Comparison of ENCODE assay signal across 8 mouse cellular contexts in the genomic region with DNA sequence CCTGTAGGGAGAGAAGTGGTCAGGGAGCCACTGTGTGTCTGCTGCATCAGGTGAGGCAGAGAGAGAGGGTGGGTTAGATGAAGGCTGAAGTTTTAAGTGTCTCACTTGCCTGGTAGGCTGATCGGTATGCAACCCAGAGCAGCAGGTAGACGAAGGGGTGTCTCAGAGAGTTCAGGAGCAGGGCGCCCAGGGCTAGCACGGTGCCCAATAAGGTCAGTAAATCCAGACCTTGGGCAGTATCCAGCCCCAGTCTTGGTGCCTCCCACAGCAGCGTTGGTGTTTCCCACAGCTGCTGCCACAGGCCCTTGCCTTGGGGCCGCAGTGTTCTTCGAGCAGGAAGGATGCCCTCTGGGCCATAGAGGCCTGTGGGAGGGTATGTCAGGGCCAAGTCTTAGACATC. TPM values are rescaled to one million over a fixed set of nuclear protein-coding genes. Genes with fewer than 3 reads are reported as not detected.
DNase-seq lines count a peak whose midpoint lies in the region; ATAC-seq lines count a peak whose summit lies in the region.

No protein-coding gene starts in this region.

- ATAC-seq in heart, embryonic 15.5 days (replicated peaks; ENCODE audit: insufficient number of reproducible peaks, insufficient read depth, low FRiP score, low read depth) = no peak
- no peak for ATAC-seq in midbrain, embryonic 13.5 days
- no peak for ATAC-seq in CD4-positive, CD25-positive, alpha-beta regulatory T cell, adult 4 months

- peak overlapping the region; percentile 91 for H3K9ac ChIP-seq in heart, embryonic 15.5 days
- H3K9ac ChIP-seq in midbrain, embryonic 13.5 days (replicated peaks) = peak overlapping the region; percentile 82

- peak overlapping the region; percentile 86 for H3K4me3 ChIP-seq in heart, embryonic 15.5 days
- peak overlapping the region; percentile 89 for H3K4me3 ChIP-seq in hindbrain, embryonic 10.5 days
- H3K4me3 ChIP-seq in midbrain, embryonic 13.5 days (replicated peaks) = peak overlapping the region; percentile 66

- intact Hi-C loops in heart, postnatal 25 days (cut with DNase I) = loop anchor here (2.0 kb wide), 1 partner anchor 40 kb away; a partner anchor contains a TSS

- H3K36me3 ChIP-seq in heart, embryonic 15.5 days = peaks cover 36% of the 10 kb centered on the region
- peaks cover 63% of the 10 kb centered on the region for H3K36me3 ChIP-seq in hindbrain, embryonic 10.5 days
- H3K36me3 ChIP-seq in midbrain, embryonic 13.5 days = peaks cover 43% of the 10 kb centered on the region

- 73% methylated on average over 7 of the region's 7 CpGs for WGBS in heart, embryonic 15.5 days
- 88% methylated on average over 7 of the region's 7 CpGs for WGBS in hindbrain, embryonic 10.5 days
- 88% methylated on average over 7 of the region's 7 CpGs for WGBS in midbrain, embryonic 13.5 days

- no peak overlapping the region for H3K27ac ChIP-seq in heart, embryonic 15.5 days
- peak overlapping the region; percentile 95 for H3K27ac ChIP-seq in hindbrain, embryonic 10.5 days
- no peak overlapping the region for H3K27ac ChIP-seq in midbrain, embryonic 13.5 days

- H3K4me1 ChIP-seq in heart, embryonic 15.5 days (replicated peaks) = peaks cover 42% of the 10 kb centered on the region
- peaks cover 34% of the 10 kb centered on the region for H3K4me1 ChIP-seq in hindbrain, embryonic 10.5 days (replicated peaks)
- peaks cover 41% of the 10 kb centered on the region for H3K4me1 ChIP-seq in midbrain, embryonic 13.5 days (replicated peaks)

- no peak for DNase-seq in heart, postnatal 25 days (ENCODE audit: low spot score)
- peak; percentile 14 for DNase-seq in NIH3T3 (ENCODE audit: low read depth)
- no peak for DNase-seq in hindbrain, embryonic 10.5 days (ENCODE audit: low spot score)
- no peak for DNase-seq in ovary, postnatal 10 days (ENCODE audit: low spot score)
- DNase-seq in layer of hippocampus, postnatal 14 days (ENCODE audit: low spot score in 2 of 2) = no peak

- H3K27me3 ChIP-seq in heart, embryonic 15.5 days = no peaks in the 10 kb centered on the region
- no peaks in the 10 kb centered on the region for H3K27me3 ChIP-seq in hindbrain, embryonic 10.5 days (ENCODE audit: insufficient read depth, poor library complexity, severe bottlenecking)
- no peaks in the 10 kb centered on the region for H3K27me3 ChIP-seq in midbrain, embryonic 13.5 days

- H3K9me3 ChIP-seq in heart, embryonic 15.5 days (replicated peaks) = no peaks in the 10 kb centered on the region
- H3K9me3 ChIP-seq in hindbrain, embryonic 10.5 days = no peaks in the 10 kb centered on the region
- H3K9me3 ChIP-seq in midbrain, embryonic 13.5 days = no peaks in the 10 kb centered on the region

- peak overlapping the region; percentile 69 for H3K4me2 ChIP-seq in heart, embryonic 15.5 days
- H3K4me2 ChIP-seq in midbrain, embryonic 13.5 days (replicated peaks) = peak overlapping the region; percentile 80

RNA-seq across cellular contexts. Expression of a gene that starts 1.0 kb away (rescaled TPM):
- 43.0 and 57.7 TPM in 2 replicates for polyA plus RNA-seq in heart, embryonic 15.5 days (2015; fragmentation: Nextera tagmentation; extraction: Ambion mirVana)
- total RNA-seq in heart, postnatal 25 days (2021) = 10 to 100 TPM; 30.6 to 31.8 TPM
- polyA plus RNA-seq in hindbrain, embryonic 10.5 days (2016; fragmentation: Nextera tagmentation; extraction: Ambion mirVana) = 49.2 and 52.0 TPM in 2 replicates
- 32.1 and 36.4 TPM in 2 replicates for polyA plus RNA-seq in midbrain, embryonic 13.5 days (2015; fragmentation: Nextera tagmentation; extraction: Ambion mirVana)
- polyA plus RNA-seq in CD4-positive, CD25-positive, alpha-beta regulatory T cell, adult 4 months (2017; shearing (Covaris generic)) = 10 to 100 TPM; 23.5 to 40.7 TPM
- total RNA-seq in layer of hippocampus, postnatal 14 days (2021) = 10 to 100 TPM; 22.8 to 24.2 TPM

RNA-seq across cellular contexts. Expression of a gene that starts 1.1 kb away (rescaled TPM):
- polyA plus RNA-seq in heart, embryonic 15.5 days (2015; fragmentation: Nextera tagmentation; extraction: Ambion mirVana) = 85.3 and 96.9 TPM in 2 replicates
- total RNA-seq in heart, postnatal 25 days (2021) = 10 to 100 TPM; 52.0 to 60.4 TPM
- polyA plus RNA-seq in hindbrain, embryonic 10.5 days (2016; fragmentation: Nextera tagmentation; extraction: Ambion mirVana) = 187 and 194 TPM in 2 replicates
- polyA plus RNA-seq in midbrain, embryonic 13.5 days (2015; fragmentation: Nextera tagmentation; extraction: Ambion mirVana) = 121 and 130 TPM in 2 replicates
- 100 to 1,000 TPM; 189 to 193 TPM for polyA plus RNA-seq in CD4-positive, CD25-positive, alpha-beta regulatory T cell, adult 4 months (2017; shearing (Covaris generic))
- 10 to 100 TPM; 75.5 to 79.0 TPM for total RNA-seq in layer of hippocampus, postnatal 14 days (2021)

RNA-seq across cellular contexts. Expression of a gene that starts 19.2 kb away (rescaled TPM):
- polyA plus RNA-seq in heart, embryonic 15.5 days (2015; fragmentation: Nextera tagmentation; extraction: Ambion mirVana) = 7.0 and 8.2 TPM in 2 replicates
- total RNA-seq in heart, postnatal 25 days (2021) = 10 to 100 TPM; 23.0 to 24.2 TPM
- polyA plus RNA-seq in hindbrain, embryonic 10.5 days (2016; fragmentation: Nextera tagmentation; extraction: Ambion mirVana) = 6.9 and 8.3 TPM in 2 replicates
- 7.3 and 9.4 TPM in 2 replicates for polyA plus RNA-seq in midbrain, embryonic 13.5 days (2015; fragmentation: Nextera tagmentation; extraction: Ambion mirVana)
- polyA plus RNA-seq in CD4-positive, CD25-positive, alpha-beta regulatory T cell, adult 4 months (2017; shearing (Covaris generic)) = 1 to 10 TPM; 1.6 to 3.0 TPM
- 10 to 100 TPM; 28.9 to 29.9 TPM for total RNA-seq in layer of hippocampus, postnatal 14 days (2021)

RNA-seq across cellular contexts. Expression of a gene that starts 20.3 kb away (rescaled TPM):
- polyA plus RNA-seq in heart, embryonic 15.5 days (2015; fragmentation: Nextera tagmentation; extraction: Ambion mirVana) = 0.28 TPM in 1 of 2 replicates, not detected in the other
- not detected for total RNA-seq in heart, postnatal 25 days (2021)
- polyA plus RNA-seq in hindbrain, embryonic 10.5 days (2016; fragmentation: Nextera tagmentation; extraction: Ambion mirVana) = not detected in 2 replicates
- not detected in 2 replicates for polyA plus RNA-seq in midbrain, embryonic 13.5 days (2015; fragmentation: Nextera tagmentation; extraction: Ambion mirVana)
- polyA plus RNA-seq in CD4-positive, CD25-positive, alpha-beta regulatory T cell, adult 4 months (2017; shearing (Covaris generic)) = not detected
- not detected for total RNA-seq in layer of hippocampus, postnatal 14 days (2021)

RNA-seq across cellular contexts. Expression of a gene that starts 22.4 kb away (rescaled TPM):
- polyA plus RNA-seq in heart, embryonic 15.5 days (2015; fragmentation: Nextera tagmentation; extraction: Ambion mirVana) = 1.2 and 1.3 TPM in 2 replicates
- under 1 TPM; 0.44 to 0.64 TPM for total RNA-seq in heart, postnatal 25 days (2021)
- polyA plus RNA-seq in hindbrain, embryonic 10.5 days (2016; fragmentation: Nextera tagmentation; extraction: Ambion mirVana) = 1.3 and 2.1 TPM in 2 replicates
- 2.3 and 2.4 TPM in 2 replicates for polyA plus RNA-seq in midbrain, embryonic 13.5 days (2015; fragmentation: Nextera tagmentation; extraction: Ambion mirVana)
- not detected for polyA plus RNA-seq in CD4-positive, CD25-positive, alpha-beta regulatory T cell, adult 4 months (2017; shearing (Covaris generic))
- 1 to 10 TPM; 1.3 to 1.6 TPM for total RNA-seq in layer of hippocampus, postnatal 14 days (2021)
